Mouse (Mus musculus) inflammation-experienced regulatory T-cells, adult 6 months (primary cell): Measurements from ENCODE around the gene Vangl2. TPM values are rescaled to one million over a fixed set of nuclear protein-coding genes. Genes with fewer than 3 reads are reported as not detected.
"Not testable (repeated sequence)": the region's sequence is repeated elsewhere in the genome, so short reads cannot be mapped to it uniquely, and the experiment has no call there.

Experiments used
- ATAC-seq: one replicate; pipeline ENCODE4 v1.8.0; 2017
- polyA plus RNA-seq, 3 experiments: library from polyadenylated mRNA; unstranded; fragments of 100-300 nt; shearing (Covaris generic); gene quantifications; one replicate each; pipeline ENCODE4 v1.2.1; 2017

Gene Vangl2
- polyA plus RNA-seq, 3 experiments from 2014 or later = 0.57 to 0.66 (median 0.64) TPM

GRCm38 (mm10) chr1:172000641-172001040 lies 27.6 kb downstream of the Vangl2 start:
- peak; percentile 97 for ATAC-seq

GRCm38 (mm10) chr1:171998820-171999597 lies 29.2 kb downstream of the Vangl2 start:
- no peak for ATAC-seq

- no peak for ATAC-seq
These were observed 31.5 kb downstream of the Vangl2 start for GRCm38 (mm10) chr1:171996701-171997100.

GRCm38 (mm10) chr1:171994918-171995715 lies 33.1 kb downstream of the Vangl2 start:
- peak; percentile 35 for ATAC-seq

GRCm38 (mm10) chr1:171994501-171994900 lies 33.7 kb downstream of the Vangl2 start:
- no peak for ATAC-seq

GRCm38 (mm10) chr1:171992901-171993530 lies 35.2 kb downstream of the Vangl2 start:
- no peak for ATAC-seq

- ATAC-seq = no peak
These were observed 36.4 kb downstream of the Vangl2 start for GRCm38 (mm10) chr1:171991883-171992282.

GRCm38 (mm10) chr1:171984121-171984520 lies 44.1 kb downstream of the Vangl2 start:
- ATAC-seq = no peak

GRCm38 (mm10) chr1:171983372-171984001 lies 44.8 kb downstream of the Vangl2 start:
- peak; percentile 68 for ATAC-seq

GRCm38 (mm10) chr1:171982740-171983139 lies 45.5 kb downstream of the Vangl2 start:
- peak; percentile 10 for ATAC-seq

GRCm38 (mm10) chr1:171982170-171982569 lies 46.1 kb downstream of the Vangl2 start:
- peak; percentile 71 for ATAC-seq

GRCm38 (mm10) chr1:171979969-171980730 lies 48.1 kb downstream of the Vangl2 start:
- ATAC-seq = no peak

- ATAC-seq = no peak
These were observed 50.4 kb downstream of the Vangl2 start for GRCm38 (mm10) chr1:171977891-171978290.

GRCm38 (mm10) chr1:171976826-171977539 lies 51.3 kb downstream of the Vangl2 start:
- no peak for ATAC-seq

- peak; percentile 88 for ATAC-seq
These were observed 52.4 kb downstream of the Vangl2 start for GRCm38 (mm10) chr1:171975831-171976230.

- ATAC-seq = peak; percentile 75
These were observed 52.9 kb downstream of the Vangl2 start for GRCm38 (mm10) chr1:171975377-171975776.

- not testable (repeated sequence) for ATAC-seq
These were observed 53.9 kb downstream of the Vangl2 start for GRCm38 (mm10) chr1:171974361-171974760.

- no peak for ATAC-seq
These were observed 57.2 kb downstream of the Vangl2 start for GRCm38 (mm10) chr1:171970854-171971586.

- no peak for ATAC-seq
These were observed 59.0 kb downstream of the Vangl2 start for GRCm38 (mm10) chr1:171969221-171969620.

- peak; percentile 49 for ATAC-seq
These were observed 62.0 kb downstream of the Vangl2 start for GRCm38 (mm10) chr1:171966054-171966790.
